Mouse (Mus musculus) adrenal gland (tissue): ENCODE measurements at regions not wholly inside any gene's neighbourhood (a gene's known extent, or its start where the extent isn't known, plus 50 kb on each side); places are given as distances from the start of the nearest gene placed in this dataset.

ENCODE experiments used
- intact Hi-C: fragments of 180-260 bp; cut with DNase I; formaldehyde crosslinking; loops from one replicate; pipeline ENCODE4 v1.15.1; 2025

DNA sequence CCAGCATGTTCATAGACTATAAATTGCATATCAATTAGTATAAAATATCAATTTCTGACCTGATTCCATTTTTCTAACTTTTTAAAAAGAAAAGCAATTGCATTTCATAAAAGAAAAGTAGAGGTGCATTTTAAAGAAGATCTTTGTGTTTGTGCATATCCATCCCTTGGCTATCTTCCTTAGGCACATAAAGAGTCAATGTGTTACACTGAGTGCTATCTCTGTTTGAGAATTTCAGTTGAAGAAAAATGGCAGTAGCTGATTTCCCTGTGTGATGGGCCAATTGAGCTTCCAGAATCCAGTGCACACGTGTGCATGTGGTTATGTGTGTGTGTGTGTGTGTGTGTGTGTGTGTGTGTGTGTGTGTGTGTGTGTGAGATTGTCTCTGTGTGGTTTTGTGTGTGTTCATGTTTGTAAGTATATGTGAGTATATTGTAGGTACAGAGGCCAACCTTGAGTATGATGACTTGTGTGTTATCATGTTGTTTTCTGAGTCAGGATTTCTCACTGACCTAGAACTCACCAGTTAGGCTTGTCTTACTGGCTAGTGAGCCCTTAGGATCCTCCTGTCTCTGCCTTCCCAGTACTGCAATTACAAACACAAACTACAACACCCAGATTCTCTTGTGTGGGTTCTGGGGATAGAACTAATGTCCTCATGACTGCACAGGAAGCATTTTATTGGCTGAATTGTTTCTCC, 249.6 kb downstream of the Cdk5rap2 start:
- intact Hi-C loops: no loop called here

DNA sequence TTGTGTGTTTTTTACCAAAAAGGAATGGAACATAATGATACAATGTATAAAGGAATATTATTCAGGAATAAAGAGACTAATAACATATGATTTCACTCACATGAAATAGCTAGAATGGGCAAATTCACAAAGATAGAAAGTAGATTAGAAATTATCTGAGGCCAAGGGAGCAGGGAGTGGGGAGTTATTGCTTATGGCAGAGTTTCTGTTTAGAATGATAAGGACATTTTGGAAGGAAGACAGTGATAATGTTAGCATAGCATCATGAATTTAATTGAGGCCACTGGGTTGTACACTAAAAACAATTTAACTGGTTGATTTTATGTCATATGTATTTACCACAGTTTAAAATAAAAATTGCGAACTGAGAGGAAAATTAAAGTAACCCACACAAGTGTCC, 250.2 kb downstream of the Cdk5rap2 start:
- intact Hi-C loops: no loop called here

DNA sequence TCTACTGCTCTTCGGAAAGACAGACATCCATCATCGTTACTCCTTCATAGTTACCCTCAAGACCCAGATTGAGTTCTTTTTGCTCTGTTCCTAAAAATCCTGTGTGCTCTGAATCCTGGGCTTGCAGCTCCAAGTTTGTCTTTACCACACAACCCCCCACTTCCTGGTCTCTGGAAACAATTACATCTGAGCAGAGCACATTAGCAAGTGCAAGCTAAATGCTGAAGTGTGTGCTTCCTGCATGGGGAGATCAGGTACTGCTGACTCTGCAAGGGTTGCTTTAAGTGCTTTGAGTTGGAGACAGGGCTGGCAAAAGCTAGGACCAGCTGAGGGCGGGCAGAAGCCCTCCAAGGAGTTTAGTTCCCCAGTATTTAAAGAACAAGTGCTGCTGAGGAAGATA, 257.1 kb downstream of the Cdk5rap2 start:
- intact Hi-C loops: no loop called here

DNA sequence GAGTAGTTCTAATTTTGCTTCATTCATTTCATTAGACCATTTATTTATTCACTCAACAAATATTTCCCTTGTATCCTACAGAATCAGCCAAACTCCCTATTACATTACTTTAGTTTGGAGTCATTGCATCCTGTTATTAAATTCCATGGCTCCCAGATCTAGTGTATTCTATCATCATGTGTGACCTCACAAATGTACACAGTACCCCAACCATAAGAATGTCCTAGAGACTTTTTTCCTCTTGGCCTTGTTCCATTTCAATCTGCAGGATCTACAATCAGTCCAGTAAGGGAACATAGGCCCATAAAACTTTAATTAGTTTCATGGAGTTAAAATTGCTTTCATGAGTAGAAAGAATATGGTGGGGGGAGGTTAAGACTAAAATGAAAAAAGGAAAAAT, 301.2 kb downstream of the Cdk5rap2 start:
- intact Hi-C loops: no loop called here

DNA sequence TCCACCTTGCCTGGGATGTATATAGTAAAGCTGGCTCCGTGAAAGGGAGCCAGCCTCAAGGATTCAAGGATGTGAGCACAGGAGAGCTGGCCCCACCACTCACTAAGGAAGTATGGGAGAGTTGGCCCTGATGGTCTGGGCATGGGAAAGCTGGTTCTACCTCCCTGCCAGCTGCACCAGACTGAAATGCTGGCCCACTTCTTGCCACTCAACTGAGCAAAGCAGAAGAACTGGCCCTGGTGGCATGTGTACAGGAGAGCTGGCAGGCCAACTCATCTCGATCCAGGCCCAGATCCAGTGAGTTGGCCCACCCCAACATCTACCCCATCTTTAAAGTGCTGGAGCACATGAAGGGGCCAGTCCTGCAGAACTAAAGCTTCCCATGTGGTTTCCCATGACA, 304.5 kb downstream of the Cdk5rap2 start:
- intact Hi-C loops: no loop called here

DNA sequence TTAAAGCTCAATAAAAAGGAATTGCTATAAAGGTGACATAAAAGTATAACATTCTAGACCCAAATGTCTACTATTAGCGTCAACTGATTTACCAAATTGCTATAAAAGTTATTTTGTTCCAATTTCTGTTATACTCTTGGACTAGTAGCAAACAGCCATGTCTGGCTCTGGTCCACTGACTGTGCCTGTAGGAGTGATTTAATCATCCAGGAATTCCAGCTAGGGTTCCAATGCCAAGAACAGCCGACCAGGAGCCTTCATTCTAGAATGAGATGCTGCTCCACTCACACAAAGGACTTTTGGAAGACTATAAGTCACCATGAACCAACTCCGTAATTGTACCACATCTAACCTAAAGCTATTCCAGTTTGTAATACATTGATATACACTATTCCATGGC, 312.9 kb downstream of the Cdk5rap2 start:
- intact Hi-C loops: no loop called here

DNA sequence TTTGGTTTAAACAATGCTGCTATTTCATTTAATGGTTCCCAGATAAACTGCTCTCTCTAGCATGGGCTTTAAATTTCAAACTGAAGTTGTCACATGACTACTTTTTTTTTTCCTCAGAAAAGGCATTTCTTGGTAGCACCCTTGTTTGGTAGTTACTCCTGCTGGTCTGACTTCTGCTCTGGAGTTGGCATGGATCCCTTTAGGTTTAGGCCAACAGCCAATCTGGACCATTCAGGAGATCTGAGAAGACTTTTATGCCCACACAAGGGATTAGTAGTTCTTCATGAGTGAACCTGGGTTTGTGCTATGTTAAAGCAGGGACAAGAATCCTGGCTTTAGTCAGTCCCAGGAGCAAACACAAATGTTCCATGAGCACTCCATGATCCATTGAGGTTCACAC, 332.0 kb downstream of the Cdk5rap2 start:
- intact Hi-C loops: no loop called here

DNA sequence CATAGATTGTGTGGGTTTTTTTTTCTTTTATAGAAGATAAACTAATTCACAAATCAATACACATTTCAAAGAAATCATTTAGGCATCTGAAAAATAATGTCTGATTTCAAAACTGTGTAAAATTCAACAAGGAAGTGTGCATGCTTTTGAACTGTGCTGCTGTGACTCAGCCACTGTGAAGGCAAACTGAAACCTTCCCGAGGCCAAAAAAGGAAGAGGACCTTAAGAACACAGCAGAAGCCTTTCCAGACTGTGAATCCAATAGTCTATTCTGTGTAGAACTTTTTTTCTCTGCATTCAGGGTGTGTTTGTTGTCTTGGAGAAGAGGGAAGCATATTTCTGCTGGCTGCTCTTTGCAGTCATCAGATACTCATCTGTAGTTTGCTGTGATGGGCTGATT, 347.7 kb downstream of the Cdk5rap2 start:
- intact Hi-C loops: no loop called here

DNA sequence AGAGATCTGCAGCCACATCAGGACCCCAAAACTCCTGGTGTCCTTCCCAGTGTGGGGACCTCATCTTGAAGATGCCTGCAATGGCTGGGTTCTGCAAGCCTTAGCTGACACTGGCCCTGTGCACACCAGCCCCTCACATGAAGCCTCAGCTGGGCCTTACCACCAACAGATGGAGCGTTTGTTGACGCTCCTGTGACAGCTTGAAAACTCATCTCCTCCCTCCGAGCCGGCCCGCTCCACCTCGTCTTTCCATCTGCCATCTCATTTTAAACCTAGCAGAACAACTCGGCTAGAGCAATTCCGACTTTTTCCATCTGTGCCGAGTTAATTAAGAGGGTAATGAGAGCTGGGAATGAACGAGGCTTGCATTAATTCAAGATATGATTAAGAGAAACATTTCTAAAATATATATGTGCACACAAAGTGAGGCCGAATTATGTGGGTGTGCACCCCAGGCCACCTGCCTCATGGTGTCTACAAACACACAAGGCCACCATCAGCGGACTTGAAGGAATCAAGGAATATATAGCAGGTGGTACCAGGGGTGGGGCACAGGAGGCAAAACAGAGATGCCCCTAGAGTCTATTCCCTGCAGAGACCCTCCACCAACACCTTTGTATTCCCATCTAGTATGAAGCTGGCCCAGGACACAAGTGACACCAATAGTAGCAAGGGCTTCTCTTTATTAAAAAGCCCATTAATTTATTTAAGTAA, 351.3 kb downstream of the Cdk5rap2 start:
- intact Hi-C loops: no loop called here

DNA sequence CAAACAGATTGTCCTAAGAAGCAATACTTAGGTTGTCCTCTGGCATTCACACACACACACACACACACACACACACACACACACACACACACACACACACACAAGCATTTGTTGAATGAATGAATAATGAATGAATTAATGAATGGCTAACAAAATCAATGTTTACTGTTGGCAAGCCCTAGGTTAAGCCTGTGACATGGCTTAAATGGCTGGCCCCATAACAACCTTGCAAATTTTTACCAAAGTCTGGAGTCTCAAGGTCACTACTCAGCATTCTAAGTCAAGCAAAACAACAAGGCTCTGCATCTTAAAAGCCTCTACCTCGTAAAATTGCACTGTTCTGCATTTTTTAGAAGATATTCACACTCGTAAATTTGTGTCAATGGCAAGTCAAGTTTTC, 357.1 kb downstream of the Cdk5rap2 start:
- intact Hi-C loops: no loop called here

DNA sequence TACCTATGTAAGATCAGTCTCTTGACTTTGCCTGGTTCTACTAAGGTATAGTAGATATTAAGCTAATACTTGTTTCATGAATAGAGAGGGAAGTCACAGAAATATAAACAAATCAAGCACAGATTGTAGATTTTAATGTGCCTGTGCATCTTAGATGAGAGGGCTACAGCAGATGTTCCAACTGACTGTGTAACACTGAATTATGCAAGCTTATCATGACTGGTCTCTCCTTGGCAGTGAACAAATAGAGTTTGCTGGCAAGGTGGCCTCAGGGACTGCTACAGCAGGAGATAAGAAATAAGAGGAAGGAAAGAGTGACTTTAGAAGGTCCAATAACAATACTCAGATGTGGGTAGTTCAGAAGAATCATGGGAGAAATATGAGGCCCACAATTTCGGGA, 372.0 kb downstream of the Cdk5rap2 start:
- intact Hi-C loops: no loop called here

DNA sequence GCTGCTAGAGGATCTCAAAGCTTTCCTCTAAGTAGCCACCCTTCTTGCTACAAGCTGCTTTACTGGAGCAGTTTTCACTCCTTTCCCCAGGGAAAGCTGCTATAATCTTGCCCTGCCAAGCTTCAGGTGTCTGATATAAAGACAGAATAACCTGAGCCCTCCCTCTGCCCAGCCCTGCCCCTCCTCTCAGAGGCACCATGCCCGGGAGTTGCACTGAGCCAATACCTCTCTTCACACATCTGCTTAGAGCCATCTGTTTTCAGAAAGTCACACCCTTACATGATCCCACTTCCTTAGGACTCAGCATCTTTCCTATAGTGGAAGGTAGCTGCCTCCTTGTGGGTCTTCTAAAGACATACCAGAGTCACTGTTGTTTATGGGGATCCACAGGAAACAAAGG, 374.3 kb downstream of the Cdk5rap2 start:
- intact Hi-C loops: no loop called here

DNA sequence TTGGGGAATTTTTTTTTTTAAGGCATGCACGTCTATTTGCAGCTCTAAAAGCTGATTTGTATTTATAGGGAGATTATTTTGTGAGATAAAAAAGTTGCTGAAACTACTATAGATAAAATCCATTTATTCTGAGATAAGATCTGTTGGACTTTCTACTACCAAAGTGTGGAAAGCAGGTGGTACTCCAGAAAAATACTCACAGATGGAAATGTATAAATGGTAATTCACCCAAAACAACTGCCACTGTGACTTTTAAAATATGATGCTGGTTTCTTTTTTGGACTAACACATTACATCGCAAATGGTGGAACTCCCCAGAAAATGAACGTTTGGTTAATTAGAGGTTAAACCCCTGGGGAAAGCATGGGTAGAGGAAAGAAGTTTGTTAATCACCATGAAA, 377.7 kb downstream of the Cdk5rap2 start:
- intact Hi-C loops: no loop called here

DNA sequence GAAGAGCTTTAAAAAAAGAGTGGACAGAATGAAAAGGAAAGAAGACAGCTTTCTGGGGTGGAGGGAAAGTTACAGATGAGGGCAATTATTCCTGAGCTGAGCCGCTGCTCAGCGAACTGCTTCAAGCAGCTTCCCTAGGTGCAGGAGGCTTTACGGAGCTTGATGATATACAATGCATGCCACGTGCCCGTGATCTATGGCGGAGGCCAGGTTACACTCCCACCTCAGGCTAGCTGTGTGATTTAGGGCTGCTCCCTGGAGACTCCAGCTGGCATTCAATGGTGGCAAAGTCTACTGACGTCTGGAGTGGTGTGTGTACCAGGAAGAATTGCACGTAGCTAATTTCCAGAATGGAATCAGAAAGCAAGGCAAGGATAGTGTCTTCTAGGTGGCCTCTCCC, 383.4 kb downstream of the Cdk5rap2 start:
- intact Hi-C loops: no loop called here

DNA sequence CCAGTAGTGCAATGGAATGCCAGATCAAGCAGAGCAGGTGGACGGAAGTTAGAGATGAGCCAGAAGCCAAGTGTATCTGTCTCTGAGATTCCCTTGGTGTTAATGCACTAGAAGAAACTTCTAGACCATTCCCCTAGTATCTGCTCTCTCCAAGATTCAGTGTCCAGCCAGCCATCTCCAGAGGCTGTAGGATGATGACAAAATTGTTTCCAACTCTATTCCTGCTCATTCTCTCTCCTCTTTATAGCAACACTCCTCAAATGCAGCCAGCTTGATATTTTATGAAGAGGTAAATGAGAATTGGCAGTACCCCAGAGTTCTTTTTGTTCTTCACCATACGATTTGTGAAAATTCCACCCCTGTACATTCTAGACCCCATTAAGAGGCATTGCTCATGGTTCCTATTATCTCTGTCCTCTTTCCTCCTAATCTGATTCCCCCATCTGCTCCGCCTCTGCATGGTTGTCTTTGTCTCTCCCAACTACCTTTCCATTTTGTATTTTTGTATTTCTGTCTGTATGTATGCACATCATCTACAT, 385.3 kb downstream of the Cdk5rap2 start:
- intact Hi-C loops: no loop called here

DNA sequence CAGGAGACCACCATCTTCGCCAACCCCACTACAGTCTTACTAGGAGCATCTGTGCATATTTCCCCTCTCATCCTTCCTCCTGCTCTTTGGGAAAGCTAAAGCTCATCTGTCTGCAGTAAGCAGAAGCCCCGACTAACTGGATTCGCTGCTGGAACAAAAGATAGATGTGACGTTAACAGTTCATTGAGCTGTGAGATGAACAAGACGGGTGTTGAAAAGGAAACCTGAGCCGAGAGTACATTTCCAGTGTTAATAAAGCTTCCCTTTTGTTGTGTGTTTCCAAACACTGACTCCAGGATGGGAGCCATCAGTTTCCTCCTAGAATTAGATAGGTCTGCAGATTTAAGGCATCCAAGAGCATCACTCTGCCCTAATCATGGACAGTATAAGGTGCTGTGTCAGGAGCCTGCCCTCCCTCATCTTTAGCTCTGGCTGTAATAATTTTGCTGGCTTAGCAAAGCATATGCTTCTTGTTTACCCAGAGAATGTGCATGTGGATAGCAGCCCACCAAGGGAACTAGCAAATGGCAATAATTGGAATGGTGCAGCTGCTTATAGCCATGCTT, 389.3 kb downstream of the Cdk5rap2 start:
- intact Hi-C loops: no loop called here

DNA sequence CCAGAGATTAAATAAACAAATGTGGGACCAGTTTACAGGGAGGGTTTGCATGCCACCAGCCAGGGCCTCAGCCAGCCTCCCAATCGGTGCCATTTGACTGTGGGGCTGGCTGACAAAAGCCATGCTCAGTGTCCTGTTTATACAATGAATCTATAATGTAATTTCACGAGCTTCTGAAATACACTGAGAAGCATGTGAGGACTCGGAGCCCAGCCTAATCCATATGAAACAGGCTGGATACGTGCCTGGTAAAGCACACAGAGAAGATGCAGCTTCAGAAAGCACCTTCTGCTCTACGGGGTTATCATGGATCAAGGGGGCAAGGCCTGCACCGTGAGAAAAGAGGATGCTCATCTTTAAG, 398.0 kb downstream of the Cdk5rap2 start:
- intact Hi-C loops: no loop called here

DNA sequence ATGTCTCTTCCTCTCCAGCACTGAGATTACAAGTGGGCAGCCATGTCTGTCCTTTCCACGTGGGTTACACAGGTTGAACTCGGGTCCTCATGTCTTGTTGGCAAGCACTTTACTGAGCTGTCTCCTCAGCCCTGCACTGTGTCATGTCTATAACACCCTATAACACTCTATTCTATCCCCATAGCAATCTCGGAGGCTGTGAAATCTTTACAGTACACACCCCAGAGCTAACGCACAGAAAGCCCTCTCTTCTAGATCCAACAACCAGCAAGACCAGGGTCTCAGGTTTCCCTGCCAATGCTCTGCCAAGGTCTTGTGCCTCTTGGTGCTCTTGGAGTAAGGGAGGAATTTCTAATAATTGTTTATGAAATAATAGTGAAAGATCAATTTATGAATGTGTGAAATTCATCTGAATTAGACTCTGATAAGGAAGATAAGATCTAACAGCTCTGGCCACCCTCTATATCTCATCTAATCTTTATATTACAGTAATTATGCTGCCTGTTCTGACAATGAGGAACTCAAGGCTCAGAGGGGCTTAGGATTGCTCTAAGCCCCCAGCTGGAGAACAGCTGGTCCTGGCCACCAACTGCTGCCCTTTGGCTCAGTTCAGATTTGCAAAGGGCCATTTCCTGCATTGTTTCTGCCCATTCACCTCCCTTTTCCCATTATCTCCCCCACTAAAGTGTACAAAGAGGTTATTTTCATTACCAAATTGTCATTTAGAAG, 398.6 kb downstream of the Cdk5rap2 start:
- intact Hi-C loops: no loop called here

DNA sequence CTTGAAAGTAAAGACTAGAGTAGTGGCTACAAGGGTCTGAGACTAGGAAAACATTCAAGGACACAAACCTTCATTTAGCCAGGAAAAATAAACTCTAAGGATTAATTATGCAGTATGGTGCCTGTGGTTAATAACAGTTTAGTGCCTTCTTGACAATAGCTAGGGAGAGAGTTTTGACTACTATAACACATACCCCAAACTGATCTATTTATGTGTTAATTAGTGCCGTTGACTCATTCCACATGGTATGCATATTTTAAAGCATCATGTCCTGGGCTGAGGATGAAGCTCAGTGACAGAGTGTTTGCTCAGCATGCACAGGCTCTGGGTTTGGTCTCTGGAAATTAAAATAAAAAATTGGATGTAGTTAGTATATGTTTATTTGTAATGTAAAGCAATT, 399.8 kb downstream of the Cdk5rap2 start:
- intact Hi-C loops: no loop called here

DNA sequence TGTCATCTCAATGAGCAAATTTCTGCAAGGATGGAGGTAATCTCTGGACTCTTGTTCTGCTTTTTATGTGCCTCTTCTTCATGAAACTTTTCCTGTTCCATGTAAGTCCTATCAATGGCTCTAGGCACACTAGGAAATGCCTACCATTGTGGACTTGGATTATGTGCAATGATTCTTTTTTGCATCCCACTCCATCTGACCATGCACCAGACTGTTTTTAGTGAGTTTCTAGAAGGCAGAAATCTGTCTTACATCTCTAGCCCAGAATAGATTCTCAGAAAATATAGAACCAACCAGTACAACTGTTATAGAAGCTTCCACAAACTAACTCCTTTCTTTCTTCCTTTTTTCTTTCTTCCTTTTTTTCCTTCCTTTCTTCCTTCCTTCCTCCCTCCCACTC, 405.3 kb downstream of the Cdk5rap2 start:
- intact Hi-C loops: no loop called here

DNA sequence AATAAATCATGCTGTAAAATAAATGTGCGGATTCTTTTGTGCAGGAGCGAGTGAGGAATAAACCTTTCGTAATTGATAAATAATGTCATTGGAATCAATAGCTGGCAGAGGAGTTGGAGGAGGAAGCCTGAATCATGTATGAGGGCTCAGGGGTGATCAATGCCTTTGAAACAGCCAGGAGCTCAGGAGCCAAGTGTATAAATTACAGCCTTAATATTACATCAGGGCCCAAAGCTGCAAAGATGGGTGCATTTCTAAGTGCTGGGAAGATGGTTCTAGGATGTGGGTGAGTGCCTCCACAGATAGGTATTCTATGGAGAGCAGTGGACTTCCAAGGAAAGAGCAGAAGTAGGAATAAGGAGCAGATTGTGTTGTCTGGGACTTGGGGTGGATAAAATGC, 417.0 kb downstream of the Cdk5rap2 start:
- intact Hi-C loops: no loop called here

DNA sequence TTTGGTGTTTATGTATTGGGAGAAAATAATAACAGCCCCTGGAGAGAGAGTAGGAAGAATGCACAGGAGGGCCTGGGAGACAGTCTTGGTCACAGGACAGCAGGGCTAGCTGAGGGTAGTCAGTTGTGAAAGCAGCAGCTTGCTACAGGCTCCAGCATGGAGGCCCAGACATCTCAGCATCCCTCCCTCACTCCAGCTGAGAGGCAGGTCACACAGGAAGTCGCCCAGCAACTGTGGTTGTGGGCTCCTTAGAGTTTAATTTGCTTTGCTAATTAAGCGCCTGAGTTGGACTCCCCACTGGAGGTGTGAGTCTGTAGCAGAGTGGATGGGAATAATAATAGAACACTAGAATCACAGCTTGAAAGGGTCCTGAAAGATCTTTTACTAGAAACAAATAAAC, 436.0 kb downstream of the Cdk5rap2 start:
- intact Hi-C loops: loop anchor here (10.0 kb wide), 1 partner anchor 779 kb away; no protein-coding TSS in a partner anchor
